Mouse (Mus musculus) erythroid progenitor cell, adult 5-6 weeks (primary cell): ENCODE measurements around the gene Gm26620. TPM values are rescaled to one million over a fixed set of nuclear protein-coding genes. Genes with fewer than 3 reads are reported as not detected.

Experiments used
- ATAC-seq: replicated peaks from 2 replicates; pipeline ENCODE4 v1.8.0; 2016; ENCODE audit warnings: moderate number of reproducible peaks, mild to moderate bottlenecking, moderate TSS enrichment, inconsistent platforms; ENCODE audit not compliant: poor library complexity, low FRiP score, severe bottlenecking
- total RNA-seq, 2 experiments: library from RNA; stranded (forward) in 1 of 2; stranded (reverse) in 1 of 2; fragments of 150-400 nt in 1 of 2; fragments of 186-747, 209-891 nt in 1 of 2; gene quantifications; 2 replicates each; pipeline versions ENCODE4 v1.2.3 to v1.2.4; 2015 to 2017; ENCODE audit warnings: low replicate concordance in 2 of 2

The Gm26620 gene
- total RNA-seq, 2 experiments from 2014 or later, result not detected

DNA sequence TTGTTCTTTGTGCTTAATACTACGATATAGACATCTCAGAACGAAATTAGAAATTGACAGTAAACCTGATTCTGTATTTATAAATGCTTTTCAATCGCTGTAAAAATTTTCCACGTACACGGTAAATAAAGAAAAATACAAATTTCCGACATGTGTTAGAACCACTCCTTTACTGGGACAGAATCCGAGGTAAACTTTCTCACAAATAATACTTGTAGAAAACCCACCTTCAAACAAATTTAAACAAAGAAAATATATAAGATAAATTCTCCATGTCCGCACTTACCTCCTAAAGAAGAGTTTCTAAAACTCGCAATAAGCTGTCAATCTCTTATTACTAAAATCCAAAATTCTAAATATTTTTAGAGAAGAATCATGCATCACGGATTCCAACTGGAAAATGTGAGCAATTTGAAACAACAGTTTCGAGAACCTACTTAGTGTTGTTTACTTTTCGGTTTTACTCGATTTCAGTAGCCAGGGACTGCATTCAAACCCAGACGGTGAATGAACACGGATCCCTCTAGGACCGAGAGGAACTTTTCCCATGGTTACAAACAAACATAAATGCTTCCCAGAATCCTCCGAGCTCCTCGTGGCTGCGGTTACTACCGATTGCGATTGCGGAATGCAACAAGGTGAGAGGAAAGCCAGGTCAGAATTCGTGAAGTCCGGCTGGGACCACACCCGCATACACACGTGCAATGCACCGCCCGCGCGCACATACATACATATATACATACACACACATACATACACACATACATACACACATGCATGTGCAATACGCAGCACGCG, 16.6 kb upstream of the Gm26620 start:
- ATAC-seq, result peak; percentile 75

DNA sequence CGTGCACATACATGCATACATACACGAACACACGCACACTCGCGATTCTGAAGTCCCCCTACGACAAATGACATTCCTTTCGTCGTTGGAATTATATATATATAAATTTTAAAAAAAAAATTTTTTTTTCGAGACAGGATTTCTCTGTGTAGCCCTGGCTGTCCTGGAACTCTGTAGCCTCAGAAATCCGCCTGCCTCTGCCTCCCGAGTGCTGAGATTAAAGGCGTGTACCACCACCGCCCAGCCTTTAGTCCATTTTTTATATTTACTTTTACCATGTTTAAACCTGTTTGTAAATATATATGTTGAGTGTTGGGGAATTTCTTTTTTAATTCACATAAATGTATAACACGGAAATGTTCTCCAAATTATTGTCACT, 16.0 kb upstream of the Gm26620 start:
- ATAC-seq, result no peak

DNA sequence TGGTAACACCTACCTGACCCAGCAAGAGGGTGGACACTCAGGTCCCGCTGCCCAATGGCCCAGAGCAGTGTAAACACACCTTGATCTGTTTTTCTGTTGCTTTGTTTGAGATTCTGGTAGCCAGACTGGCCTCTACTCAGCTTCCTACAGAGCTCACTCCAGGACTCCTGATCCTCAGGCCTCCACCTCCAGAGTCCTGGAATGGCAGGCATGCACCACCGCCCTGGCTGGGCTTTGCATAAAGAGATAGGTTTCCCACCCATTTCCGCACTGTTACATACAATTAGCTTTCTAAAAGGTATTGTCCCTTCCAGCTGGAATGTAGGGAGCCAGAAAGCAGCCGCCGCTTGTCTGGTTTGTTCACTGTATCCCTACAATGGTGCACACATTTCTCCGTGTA, 13.5 kb upstream of the Gm26620 start:
- ATAC-seq, result no peak

DNA sequence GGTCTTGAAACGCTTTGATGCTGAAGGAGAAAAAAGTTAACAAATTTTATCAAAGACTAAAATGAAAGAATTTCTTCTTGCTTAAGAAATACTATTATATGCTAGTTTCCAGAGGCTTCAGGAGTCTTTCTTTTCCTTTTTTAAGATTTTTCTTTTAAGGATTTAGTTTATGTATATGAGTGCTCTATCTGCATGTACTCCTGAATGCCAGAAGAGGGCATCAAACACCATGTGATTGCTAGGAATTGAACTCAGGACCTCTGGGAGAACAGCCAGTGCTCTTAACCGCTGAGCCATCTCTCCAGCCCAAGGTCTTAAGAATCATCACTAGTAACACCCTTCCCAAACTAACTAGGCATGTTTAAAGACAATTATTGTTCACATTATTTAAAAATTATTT, 12.9 kb upstream of the Gm26620 start:
- ATAC-seq, result no peak

DNA sequence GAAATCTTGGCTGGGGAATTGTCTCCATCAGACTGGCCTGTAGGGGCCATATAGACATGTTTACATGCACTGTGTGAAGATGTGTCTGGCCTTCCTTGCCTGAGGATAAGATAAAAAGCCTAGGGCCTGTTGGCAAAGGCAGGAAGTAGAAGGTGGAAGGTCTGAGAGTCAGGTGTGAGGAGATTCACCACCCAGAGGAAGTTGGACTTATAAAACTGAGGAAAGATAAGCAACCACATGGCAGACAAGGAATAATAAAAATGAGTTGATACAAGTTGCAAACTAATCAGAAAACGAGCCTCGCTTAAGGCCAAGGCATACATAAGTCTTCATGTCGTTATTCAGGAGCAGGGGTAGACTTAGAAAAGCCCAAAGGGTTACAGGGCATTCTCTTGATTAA, 9.2 kb upstream of the Gm26620 start:
- no peak for ATAC-seq

DNA sequence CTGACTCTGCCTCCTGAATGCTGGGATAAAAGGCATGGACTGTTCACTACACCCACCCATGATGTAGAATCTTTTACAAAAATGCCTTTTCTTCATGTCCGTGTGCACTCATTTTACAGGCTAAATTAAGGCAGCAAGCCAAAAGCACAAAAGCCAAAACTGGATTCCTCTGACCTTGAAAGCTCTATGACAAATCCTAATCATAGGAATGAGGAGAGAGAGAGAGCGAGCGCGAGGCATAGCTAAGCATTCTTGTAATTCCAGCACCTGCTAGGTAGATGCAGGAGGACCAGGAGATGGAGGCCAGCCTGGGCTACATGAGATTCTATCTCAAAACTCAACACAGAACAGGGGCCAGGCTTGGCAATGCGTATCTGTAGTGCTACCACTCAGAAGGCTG, 8.0 kb upstream of the Gm26620 start:
- ATAC-seq, result no peak

DNA sequence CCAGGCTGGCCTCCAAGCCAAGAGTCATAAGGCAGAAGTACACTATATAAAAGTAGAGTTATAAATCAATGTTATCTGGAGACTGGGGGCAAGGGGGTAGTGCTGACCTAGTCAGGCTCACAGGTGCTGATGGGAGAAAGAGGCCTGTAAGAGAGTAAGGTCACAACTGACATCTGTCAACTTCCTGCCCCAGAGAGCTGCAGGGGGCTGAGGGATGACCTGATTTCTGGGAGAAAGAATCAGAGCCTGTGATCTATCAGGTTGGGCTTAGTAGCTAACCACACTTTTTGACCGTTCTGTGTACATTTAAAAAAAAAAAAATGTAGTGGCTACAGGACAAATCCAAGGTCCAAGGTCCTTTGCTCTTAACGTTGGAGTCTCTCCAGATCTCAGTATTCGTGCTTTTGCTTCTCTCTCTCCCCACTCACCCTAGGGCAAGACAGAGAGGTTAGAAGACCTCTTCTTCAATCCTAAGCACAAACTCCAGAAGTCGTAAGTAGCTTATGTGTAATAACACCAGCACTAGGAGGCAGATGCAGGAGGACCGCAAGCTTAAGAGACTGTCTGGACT, 1.9 kb upstream of the Gm26620 start:
- ATAC-seq, result no peak

DNA sequence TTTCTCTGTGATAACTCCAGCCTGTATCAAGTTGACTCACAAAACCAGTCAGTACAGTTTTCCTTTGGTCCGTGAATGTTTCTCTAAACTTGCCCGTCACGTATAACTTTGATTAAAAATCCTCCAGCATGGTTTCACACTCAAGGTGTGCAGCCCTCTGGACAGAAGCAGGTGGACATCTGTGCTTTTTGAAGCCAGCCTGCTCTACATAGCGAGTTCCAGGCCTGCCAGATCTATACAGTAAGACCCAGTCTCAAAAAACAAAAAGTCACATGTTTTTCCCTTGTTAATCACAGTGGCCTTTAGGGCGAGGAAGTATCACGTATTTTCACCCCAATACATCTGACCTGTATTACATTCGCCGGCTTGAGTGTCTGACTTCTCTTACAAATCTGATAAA, 475 bp upstream of the Gm26620 start:
- no peak for ATAC-seq

DNA sequence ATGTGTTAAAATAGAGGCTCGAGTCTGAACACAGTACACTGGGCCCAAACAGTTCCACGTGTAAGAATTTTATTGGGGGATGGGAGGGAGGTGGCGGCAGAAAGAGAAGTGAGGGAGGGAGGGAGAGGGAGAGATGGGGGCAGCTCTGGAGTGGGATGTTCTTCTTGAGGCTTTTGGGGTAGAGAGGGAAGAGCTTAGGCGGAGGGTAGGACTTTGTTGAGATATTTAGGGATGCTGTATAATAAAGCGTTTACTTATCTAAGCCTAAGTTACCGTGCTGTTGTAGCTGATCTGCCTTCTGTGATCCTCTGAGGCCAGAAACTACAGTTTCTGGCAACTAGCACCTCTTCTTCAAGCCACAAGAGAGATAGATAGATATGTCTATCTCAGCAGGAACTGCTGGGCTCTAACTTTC, 1.2 kb downstream of the Gm26620 start:
- ATAC-seq, result no peak

DNA sequence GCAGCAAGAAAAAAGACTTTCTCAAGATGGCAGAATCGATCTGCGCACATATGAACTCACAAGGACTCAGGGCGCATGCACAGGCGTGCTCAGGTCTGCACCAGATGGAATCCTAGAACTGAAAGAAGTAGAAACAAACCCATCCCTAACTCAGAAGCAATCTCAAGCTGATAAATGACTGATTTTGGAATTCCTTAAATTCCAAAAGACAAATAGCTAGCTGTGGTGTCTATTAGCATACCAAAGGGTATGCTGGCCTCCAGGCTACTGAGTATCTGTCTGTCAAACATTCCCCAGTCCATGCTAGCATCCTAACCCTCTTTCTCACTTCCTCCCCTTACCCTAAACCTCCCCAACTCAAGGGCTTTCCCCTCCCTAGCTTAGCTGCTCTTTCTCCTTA, 4.4 kb downstream of the Gm26620 start:
- no peak for ATAC-seq

DNA sequence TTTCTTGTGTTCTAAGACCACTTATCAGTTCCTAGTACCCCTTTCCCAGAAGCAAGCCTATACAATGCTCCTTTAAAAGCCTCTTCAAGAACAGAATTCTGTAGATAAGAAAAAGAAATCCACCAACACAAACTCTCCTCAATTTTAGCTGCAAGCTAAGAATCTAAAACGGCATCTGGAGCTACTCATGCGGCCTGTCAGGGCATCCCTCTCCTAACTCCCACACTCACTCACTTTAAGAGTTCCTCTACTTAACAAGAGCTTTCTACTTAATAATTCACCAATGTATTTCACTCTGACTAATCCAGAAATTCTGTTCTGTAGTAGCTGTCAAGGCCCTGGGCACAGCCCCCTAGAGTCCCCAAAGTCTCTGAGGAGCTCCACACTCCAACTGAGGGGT, 6.8 kb downstream of the Gm26620 start:
- no peak for ATAC-seq

DNA sequence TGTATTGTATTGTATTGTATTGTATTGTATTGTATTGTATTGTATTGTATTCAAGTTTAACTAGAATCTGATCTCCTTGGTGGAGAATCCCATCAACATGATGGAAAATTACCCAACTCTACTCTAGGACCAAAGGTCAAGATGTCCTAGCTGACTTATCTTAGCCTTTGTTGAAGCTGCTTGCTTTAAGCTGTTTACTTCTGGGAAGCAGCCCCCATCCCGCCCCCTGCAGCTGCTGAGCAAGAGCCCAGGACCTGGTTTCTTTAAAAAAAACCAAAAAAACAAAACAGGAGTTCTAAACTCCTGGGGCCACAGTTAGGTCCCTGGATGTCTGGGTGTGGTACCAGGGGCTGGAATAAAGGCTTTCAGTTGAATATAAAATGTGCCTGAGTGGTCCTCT, 7.4 kb downstream of the Gm26620 start:
- ATAC-seq, result no peak

DNA sequence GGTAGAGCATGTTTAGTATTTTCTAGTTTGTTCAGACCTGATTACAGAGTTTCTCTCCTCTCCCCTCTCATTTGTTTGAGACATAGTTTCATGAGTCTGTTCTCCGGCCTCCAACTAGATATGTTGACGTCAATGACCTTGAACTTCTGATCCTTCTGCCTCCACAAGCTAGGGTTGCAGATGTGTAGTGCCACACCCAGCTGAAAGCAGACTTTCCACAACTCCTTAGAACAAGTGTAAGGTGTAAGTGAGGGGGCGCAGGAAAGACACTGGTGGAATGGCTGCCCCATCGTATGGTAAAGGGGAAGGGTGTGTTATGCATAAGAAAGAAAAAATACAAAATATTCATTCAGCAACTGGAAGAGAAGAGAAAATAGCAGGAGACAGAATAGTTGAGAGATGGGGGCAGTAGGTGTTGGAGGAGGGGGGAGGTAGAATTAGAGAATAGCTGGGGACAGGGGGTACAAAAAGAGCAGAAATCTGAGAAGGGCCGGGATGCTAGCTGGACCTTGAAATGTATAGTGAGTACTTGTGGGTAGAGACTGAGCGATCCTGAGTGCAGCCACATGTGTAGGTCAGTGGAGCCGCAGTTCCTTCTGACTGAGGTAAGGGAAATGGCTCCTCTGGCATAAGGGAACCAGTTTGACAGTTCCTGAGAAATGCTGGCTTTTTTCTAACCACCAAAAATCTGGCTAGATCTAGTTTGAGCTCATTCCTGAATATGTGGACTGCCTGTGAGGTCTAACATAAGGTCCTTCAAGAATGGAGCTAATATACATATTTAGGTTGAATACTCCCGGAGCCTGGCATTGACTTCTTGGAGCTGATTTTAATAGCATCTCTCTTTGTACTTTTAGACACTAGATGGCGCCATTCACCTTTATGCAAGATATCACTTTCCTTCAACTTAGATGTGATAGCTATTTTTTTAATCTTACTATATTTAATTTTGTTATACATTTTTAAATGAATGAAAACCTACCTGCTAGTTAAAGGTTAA, 10.0 kb downstream of the Gm26620 start:
- ATAC-seq, result no peak

DNA sequence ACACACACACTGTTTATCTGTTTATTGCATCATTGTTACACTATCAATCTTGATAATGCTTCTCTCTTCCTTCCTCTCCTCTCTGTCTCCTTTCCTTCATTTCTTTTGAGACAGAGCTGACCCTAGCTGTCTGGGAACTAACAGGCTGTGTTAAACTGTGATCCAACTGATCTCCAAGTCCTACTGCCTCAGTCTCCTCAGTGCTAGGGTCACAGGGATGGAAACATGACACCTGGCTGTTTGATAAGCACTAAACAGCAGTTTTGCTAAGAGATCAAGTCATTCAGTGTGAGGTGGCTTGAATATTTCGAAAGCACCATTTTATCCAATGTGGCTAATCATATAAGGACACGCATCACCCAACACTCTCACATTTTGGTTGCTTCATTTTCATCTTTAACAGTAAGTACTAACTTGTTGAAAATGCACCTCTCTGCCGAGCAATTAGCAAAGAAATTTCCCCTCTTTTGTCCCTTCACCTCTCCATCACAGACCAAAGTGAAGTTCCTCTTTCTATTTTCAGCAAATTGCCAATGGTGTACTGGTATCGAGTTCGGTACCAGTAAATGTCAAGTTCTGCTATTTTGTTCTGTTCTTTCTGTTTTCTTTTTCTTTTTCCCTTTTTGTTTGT, 11.9 kb downstream of the Gm26620 start:
- ATAC-seq, result no peak

DNA sequence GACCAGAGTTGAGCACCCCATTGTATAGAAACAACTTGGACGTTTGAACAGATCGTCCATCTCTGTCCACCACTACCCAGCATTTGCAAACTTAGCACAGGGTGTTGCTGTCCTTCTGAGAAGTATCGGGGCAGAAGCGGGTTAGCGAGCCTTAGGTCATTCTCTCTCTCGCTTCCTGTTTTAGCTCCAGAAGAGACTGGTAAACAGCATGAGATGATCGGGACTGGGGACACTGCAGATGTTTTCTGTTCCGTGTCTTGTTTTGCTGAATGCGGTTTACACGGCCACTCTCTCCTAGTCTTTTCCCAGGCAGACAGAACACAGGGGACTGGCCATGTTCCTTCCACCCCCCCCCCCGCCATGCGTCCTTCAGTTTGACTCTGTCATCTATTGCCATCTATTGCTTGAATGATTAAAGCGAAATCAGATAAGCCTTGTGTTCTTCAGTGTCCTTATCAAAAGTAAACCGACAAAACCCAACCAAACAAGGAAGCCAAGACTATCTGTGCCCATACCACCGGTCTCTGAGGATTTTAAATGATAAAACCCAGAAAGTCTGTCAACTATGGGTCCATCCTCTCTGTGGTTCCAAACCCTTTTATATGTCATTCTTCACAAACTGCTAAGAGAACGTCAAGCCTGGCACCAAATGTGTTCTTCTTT, 13.7 kb downstream of the Gm26620 start:
- ATAC-seq, result no peak

DNA sequence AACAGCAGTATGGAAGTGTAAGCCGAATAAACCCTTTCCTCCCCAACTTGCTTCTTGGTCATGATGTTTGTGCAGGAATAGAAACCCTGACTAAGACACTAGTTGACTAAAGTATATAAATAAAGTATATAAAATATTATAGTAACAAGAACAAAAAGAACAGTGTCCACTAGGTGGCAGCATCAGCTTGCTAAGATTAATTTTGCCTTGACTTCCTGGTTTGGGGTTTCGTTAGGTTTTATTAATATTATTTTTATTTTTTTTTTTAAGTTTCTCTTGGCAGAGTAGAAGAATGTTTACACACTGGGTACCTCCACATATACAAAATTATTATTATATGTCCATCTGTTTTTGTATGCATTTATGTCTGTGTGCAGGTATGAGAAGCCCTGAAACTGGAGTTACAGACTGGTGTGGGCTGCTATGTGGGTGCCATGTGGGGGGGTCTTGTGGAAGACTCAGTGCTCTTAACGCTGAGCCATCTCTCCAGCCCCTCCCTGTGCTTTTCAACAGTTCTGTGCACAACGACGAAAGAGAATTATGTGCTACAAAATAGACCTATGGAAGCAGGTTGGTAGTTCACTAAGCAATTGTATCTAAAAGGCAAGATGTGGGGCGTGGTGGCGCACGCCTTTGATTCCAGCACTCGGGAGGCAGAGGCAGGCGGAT, 16.1 kb downstream of the Gm26620 start:
- no peak; the same call in 1 of the 2 replicates for ATAC-seq

DNA sequence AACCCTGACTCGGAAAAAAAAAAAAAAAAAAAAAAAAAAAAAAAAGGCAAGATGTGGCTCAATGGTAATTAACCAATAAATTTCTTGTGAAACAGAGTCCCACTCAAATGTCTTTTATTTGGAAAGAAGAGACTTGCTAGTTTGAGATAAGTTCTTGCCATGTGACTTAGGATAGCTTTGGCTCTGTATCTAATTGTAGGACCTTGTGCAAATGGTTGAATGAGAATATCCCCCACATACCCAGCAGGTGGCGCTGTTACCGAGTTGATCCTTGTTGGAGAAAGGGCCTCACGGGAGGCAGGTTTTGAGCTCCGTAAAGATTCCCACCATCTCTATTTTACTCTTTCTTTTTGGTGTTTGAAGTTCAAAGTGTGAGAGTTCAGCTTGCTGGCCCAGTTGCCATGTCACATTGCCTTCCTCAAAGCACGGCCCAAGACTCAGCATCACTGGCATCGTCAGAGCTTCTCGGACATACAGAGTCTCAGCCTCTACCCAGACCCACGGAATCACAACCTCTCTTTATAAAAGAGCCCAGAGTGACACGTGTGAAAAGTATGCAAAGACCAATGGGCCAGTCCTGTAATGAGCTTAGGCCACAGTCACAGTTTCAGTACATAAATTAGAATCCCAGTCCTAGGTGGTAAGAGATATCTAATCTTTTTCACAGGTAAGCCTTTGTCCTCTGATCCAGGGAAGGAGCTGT, 16.8 kb downstream of the Gm26620 start:
- peak; percentile 80 for ATAC-seq

DNA sequence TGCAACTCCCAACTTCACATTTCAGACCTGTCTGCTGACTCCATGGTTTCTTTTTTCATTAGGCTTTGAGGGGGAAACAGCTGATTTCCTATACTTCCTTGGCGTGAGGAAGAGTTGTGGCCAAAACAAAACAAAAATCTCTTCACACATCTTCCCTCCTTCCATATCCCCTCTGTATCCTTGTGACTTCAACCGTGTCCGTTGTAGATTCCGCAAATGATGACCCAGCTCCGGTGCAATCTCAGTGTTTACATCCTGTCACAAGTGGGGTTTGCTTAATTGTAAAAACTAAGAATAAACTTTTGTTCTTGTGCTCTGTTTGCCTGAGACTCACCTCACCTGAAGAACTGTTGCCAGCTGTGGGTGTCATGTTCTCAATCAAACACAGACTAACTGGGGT, 18.6 kb downstream of the Gm26620 start:
- ATAC-seq, result no peak

DNA sequence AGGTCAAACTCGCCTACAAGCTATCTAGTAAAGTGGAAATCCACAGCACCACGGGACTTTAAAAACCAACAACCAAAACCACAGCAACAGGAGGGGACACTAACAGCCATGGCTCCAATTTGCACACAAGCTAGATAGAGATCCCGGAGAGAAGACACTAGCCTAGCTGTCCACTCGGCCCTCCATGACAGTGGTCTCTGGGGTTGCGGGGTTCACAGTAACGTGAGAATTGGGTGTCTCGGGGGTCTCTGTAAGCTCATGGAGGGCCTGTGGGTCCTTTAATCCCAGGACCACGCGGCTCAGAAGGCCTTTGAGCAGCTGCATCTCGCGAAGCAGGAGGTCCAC, 22.2 kb downstream of the Gm26620 start:
- ATAC-seq, result no peak
